Mouse (Mus musculus): ENCODE measurements around the gene Nek4. TPM values are rescaled to one million over a fixed set of nuclear protein-coding genes. Genes with fewer than 3 reads are reported as not detected.

Nek4 gene
- polyA plus RNA-seq, 1 experiment from 2014 or later, result 9.5 TPM

DNA sequence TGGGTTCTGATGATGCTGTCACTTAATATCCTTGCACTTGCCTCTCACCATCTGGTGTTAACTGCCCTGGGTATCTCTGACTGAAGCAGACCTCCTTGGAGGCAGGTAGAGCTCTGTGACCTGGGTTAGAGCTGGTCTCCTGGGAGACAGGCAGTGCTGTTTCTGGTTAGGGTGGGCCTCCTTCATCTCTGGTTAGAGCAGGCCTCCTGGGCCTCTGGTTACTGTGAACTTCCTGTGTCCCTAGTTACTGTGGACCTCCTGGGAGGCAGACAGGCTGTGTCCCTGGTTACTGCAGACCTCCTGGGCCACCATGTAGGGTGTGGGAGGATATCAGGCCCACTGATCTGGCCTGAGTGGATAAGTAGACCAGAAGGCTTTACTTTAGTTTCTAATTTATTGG, 45.2 kb downstream of the Nek4 start:
- no peak for ATAC-seq
- Histone ChIP-seq H3K4me1 (replicated peaks) (no peaks in the 10 kb centered on the region), H3K27ac (no peak overlapping the region)

DNA sequence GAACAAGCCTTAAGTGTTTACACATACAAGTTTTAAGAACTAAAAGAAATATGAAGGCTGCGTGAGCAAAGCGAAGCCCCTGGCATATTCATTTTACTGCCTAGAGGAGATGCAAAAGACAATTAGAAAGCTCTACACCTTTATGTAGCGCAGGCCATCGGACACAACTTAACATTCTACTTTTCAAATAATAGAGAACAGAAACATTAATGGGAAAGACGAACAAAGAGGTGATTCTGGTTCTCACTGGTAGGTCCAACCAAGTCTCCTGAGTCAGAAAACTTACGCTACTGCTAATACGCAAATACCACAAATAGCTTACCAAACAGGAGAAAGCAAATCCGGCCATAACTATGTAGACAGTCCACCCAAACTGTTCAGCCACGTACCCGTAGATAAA, 49.2 kb downstream of the Nek4 start:
- H3K36me3 ChIP-seq, result no peaks in the 10 kb centered on the region

More for the DNA sequence above, 45.2 kb downstream of the Nek4 start:
- no peak overlapping the region for H3K9ac ChIP-seq
- no peaks in the 10 kb centered on the region for H3K36me3 ChIP-seq
- H3K4me3 ChIP-seq (replicated peaks), result no peak overlapping the region
- no peaks in the 10 kb centered on the region for H3K9me3 ChIP-seq
- no peaks in the 10 kb centered on the region for H3K27me3 ChIP-seq (replicated peaks)
- no peak overlapping the region for H3K4me2 ChIP-seq (replicated peaks)

DNA sequence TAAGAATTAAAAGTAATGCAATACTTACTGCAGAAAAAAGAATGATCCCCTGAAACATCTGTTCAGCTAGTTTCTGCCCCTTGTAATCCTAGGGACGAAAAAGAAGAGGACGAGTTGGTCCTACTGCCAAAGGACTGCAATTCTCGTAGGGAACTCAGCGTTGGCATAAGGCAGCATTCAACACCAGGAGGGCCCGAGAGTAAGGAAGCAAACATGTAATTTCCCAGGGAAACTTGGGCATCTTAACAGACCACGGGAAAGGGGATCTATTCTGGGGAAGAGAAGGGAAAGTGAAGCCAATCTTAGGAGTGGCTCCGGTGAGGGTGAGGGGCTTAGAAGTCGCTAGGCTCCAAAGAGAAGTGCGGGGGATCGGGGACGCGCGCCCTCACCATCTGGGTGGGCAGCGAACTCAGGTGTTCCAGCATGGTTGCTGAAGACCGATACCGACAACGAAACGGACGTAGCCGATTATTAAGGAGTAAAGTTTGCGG, 49.7 kb downstream of the Nek4 start:
- Histone ChIP-seq H3K4me1 (replicated peaks) (peaks cover 2% of the 10 kb centered on the region; the same call in 1 of the 2 replicates), H3K27ac (peak overlapping the region; percentile 94), H3K36me3 (no peaks in the 10 kb centered on the region), H3K9ac (peak overlapping the region; percentile 96), H3K9me3 (no peaks in the 10 kb centered on the region), H3K27me3 (replicated peaks) (no peaks in the 10 kb centered on the region), H3K4me3 (replicated peaks) (peak overlapping the region; percentile 67), H3K4me2 (replicated peaks) (peak overlapping the region; percentile 75)
- WGBS, result 0% methylated on average over 21 of the region's 21 CpGs
- peak; percentile 29 for ATAC-seq

More for the DNA sequence above, 49.2 kb downstream of the Nek4 start:
- H3K4me2 ChIP-seq (replicated peaks), result peak overlapping the region; percentile 75
- peak overlapping the region; percentile 96 for H3K9ac ChIP-seq
- H3K27ac ChIP-seq, result 0 out of 2 replicates have a peak overlapping the region, but pooled peaks have one; percentile 94
- peaks cover 2% of the 10 kb centered on the region; the same call in 1 of the 2 replicates for H3K4me1 ChIP-seq (replicated peaks)
- 52% methylated on average over 10 of the region's 10 CpGs for WGBS
- ATAC-seq, result no peak
- H3K4me3 ChIP-seq (replicated peaks), result peak overlapping the region; percentile 67
- H3K27me3 ChIP-seq (replicated peaks), result no peaks in the 10 kb centered on the region
- H3K9me3 ChIP-seq, result no peaks in the 10 kb centered on the region

DNA sequence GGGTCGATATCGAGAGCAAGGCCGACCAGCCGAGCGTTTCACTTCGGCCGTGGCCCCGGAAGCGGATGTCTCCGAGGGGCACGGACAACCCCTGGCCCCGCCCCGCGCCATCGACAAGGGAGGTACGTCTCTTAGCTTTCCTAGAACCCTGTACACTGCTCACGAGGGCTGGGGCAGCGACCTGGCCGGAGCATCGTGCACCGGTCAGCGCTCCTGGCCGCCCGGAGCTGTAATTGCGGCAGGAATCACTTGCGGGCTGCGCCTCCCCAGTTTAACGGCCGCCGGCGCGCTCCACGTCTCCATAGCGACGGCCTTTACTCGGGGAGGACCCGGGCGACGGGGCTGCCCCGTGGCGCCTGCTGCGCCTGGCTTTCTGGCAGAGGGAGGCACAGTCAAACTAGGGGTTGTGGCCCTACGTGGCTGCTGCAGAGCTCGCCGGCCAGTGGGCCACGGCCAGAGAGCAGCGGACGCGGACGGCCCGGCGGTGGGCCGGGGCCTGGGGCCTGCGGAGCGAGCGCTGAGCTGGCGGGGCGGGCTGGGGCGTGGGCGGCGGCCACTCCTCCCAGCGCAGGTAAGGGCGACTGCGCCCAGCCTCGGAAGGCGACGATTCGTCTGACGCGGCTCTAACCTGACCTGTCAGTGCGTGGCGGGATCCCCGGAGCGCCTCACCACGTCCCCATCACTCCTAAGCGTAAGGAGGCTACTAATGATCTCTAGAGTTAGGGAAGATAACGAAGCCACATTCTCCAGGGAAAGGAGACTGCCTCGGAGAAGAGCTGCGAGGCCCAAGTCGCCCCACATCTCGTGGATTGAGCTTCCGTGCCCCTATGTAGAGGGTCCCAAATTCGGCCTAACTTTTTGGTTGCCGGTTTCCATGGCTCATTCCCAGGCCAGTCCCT, 50.4 kb downstream of the Nek4 start, which contains the start of the genes Glt8d1 and Spcs1:
Gene Glt8d1, plus strand, starts transcription at position 94 of the 899 bp plus-strand sequence.
Gene Spcs1, minus strand, starts transcription at position 366 of the 899 bp plus-strand sequence.
- Histone ChIP-seq H3K9me3 (no peaks in the 10 kb centered on the region), H3K27me3 (replicated peaks) (no peaks in the 10 kb centered on the region), H3K4me2 (replicated peaks) (peak within 1 kb of the TSS; percentile 75), H3K4me1 (replicated peaks) (peaks cover 2% of the 10 kb centered on the region; the same call in 1 of the 2 replicates), H3K4me3 (replicated peaks) (peak within 1 kb of the TSS; percentile 67), H3K36me3 (no peaks in the 10 kb centered on the region), H3K9ac (peak within 1 kb of the TSS; percentile 96), H3K27ac (peak within 1 kb of the TSS; percentile 94)
- WGBS, result under 1% methylated on average over 84 of the region's 84 CpGs
- ATAC-seq, result peak; percentile 96

DNA sequence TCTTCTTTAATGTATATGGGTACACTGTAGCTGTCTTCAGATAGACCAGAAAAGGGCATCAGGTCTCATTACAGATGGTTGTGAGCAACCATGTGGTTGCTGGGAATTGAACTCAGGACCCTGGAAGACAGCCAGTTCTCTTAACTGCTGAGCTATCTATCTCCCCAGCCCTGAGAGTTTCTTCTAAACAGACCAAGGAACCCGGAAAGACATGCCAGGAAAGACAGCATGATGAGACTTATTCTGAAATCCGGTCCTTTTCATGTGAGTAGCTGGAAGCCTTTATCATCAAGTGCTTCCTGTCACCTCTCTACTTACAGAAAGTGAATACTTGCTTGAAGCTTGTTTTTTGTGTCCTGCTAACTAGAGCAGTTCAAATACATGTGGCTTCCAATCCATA, 53.4 kb downstream of the Nek4 start:
- Histone ChIP-seq H3K4me1 (replicated peaks) (peaks cover 2% of the 10 kb centered on the region; the same call in 1 of the 2 replicates), H3K4me2 (replicated peaks) (no peak overlapping the region), H3K27me3 (replicated peaks) (no peaks in the 10 kb centered on the region), H3K27ac (no peak overlapping the region), H3K9me3 (no peaks in the 10 kb centered on the region), H3K9ac (no peak overlapping the region), H3K36me3 (0 out of 2 replicates have a peak, but pooled peaks cover 3% of the 10 kb centered on the region), H3K4me3 (replicated peaks) (no peak overlapping the region)
- 68% methylated on average over 2 of the region's 2 CpGs for WGBS
- ATAC-seq, result no peak

DNA sequence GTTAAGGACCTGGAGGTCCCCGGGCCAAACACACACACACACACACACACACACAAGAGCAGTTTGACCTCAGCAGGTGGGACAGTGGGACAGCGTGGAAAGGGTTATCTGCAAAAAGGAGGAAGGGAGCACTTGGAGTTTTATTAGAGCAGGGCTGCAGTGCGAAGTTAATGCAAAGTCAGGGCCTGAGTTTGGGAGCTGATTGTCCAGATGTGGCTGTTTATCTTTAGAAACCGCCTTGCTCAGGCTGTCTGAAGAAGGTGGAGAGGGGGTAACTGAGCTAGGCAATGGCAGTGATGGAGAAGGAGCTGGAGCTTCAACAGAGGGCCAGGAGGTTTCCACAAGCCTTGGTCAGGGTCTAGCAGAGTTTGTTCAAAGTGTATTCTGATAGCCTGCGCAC, 55.6 kb downstream of the Nek4 start:
- Histone ChIP-seq H3K4me3 (replicated peaks) (no peak overlapping the region), H3K9ac (no peak overlapping the region), H3K27ac (no peak overlapping the region), H3K4me2 (replicated peaks) (no peak overlapping the region), H3K9me3 (no peaks in the 10 kb centered on the region), H3K4me1 (replicated peaks) (peaks cover 2% of the 10 kb centered on the region; the same call in 1 of the 2 replicates), H3K27me3 (replicated peaks) (no peaks in the 10 kb centered on the region), H3K36me3 (peaks cover 17% of the 10 kb centered on the region; the same call in 1 of the 2 replicates)
- no peak for ATAC-seq
- 59% methylated on average over 5 of the region's 5 CpGs for WGBS

DNA sequence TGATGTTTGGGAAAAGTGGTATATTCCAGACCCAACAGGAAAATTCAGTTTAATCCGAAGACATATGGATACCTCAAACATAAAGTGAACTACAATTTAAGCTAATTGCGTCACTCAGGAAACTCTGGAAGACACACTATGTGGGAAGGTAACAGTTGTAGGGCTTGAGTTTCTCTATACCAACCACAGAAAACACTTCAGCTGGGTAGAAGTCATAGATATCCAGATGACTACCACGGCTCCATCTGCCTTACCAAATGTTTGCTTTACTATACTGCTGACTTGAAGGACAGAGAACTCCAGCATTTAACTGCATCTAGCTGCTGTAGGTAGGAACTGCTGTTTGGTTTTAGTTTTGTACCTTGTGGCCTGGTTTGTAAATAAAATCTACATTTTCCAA, 60.4 kb downstream of the Nek4 start:
- Histone ChIP-seq H3K9me3 (no peaks in the 10 kb centered on the region), H3K9ac (no peak overlapping the region), H3K36me3 (peaks cover 37% of the 10 kb centered on the region), H3K4me1 (replicated peaks) (no peaks in the 10 kb centered on the region), H3K27ac (no peak overlapping the region), H3K4me3 (replicated peaks) (no peak overlapping the region), H3K27me3 (replicated peaks) (no peaks in the 10 kb centered on the region), H3K4me2 (replicated peaks) (no peak overlapping the region)
- 93% methylated on average over 3 of the region's 3 CpGs for WGBS
- ATAC-seq, result no peak

DNA sequence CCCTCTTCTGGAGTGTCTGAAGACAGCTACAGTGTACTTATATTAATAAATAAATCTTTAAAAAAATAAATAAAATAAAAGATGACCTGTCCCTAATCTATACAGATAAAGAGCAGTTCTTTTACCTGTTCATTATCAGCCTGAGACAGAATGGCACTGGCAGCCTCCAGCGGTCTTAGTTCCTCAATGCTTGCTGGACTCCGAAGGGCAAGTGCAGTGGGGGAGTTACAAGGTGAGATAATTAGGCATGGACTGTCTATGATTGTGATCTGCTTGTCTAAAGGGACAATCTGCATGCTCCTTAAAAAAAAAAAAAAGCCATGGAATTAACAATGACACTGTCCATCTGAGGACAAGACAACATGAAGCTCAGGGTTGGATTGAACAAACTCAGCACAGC, 62.8 kb downstream of the Nek4 start:
- H3K27me3 ChIP-seq (replicated peaks), result no peaks in the 10 kb centered on the region
- no peak for ATAC-seq
- H3K27ac ChIP-seq, result no peak overlapping the region
- peaks cover 35% of the 10 kb centered on the region for H3K36me3 ChIP-seq
- 96% methylated on average over 2 of the region's 2 CpGs for WGBS
- H3K9ac ChIP-seq, result no peak overlapping the region
- no peaks in the 10 kb centered on the region for H3K4me1 ChIP-seq (replicated peaks)
- no peak overlapping the region for H3K4me3 ChIP-seq (replicated peaks)
- no peaks in the 10 kb centered on the region for H3K9me3 ChIP-seq
- no peak overlapping the region for H3K4me2 ChIP-seq (replicated peaks)

DNA sequence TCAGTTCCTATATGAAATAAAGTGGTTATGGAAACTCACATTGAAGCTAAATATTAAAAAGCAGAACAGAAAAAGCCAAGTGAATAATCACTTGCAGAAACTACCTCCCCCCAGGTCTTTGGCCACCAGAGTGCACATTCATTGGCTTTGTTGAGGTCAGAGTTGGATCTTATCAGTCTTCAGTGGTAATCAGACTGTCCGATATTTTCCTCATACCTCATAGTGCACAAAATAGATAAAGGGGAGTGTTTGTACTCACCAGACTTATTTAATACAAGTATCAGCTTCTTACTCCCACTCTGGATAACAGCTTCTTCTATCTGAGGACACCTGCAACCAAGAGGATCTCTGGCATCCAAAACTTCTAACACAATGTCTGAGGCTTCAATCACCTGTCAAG, 64.9 kb downstream of the Nek4 start:
- Histone ChIP-seq H3K9me3 (no peaks in the 10 kb centered on the region), H3K9ac (no peak overlapping the region), H3K27ac (no peak overlapping the region), H3K4me3 (replicated peaks) (no peak overlapping the region), H3K4me1 (replicated peaks) (no peaks in the 10 kb centered on the region; the same call in 1 of the 2 replicates), H3K4me2 (replicated peaks) (no peak overlapping the region), H3K36me3 (peaks cover 27% of the 10 kb centered on the region), H3K27me3 (replicated peaks) (no peaks in the 10 kb centered on the region)
- 67% methylated on average over 1 of the region's 1 CpGs for WGBS
- ATAC-seq, result no peak

DNA sequence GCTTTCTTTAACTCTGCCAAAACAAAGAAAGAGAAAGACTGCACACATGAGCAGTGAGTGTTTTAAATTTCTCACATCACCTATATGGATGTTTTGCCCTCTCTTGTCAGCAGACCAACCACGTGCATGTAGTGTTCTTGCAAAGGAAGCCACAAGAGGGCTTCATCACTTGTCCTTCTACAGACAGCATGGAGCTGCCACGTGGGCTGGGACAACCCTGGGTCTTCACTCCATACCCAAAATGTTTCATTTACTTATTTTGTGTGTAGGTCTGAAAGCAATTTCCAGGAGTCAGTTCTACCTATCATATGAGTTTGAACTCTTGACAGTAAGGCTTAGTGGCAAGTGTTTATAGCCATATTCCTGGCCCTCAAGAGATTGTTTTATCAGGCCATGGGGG, 66.7 kb downstream of the Nek4 start:
- H3K4me2 ChIP-seq (replicated peaks), result peak overlapping the region; percentile 64
- H3K27ac ChIP-seq, result no peak overlapping the region
- H3K4me1 ChIP-seq (replicated peaks), result no peaks in the 10 kb centered on the region; the same call in 1 of the 2 replicates
- peak overlapping the region; percentile 96 for H3K9ac ChIP-seq
- WGBS, result 1% methylated on average over 2 of the region's 2 CpGs
- no peaks in the 10 kb centered on the region for H3K9me3 ChIP-seq
- peak overlapping the region; percentile 68 for H3K4me3 ChIP-seq (replicated peaks)
- H3K27me3 ChIP-seq (replicated peaks), result no peaks in the 10 kb centered on the region
- peaks cover 15% of the 10 kb centered on the region for H3K36me3 ChIP-seq
- no peak for ATAC-seq

DNA sequence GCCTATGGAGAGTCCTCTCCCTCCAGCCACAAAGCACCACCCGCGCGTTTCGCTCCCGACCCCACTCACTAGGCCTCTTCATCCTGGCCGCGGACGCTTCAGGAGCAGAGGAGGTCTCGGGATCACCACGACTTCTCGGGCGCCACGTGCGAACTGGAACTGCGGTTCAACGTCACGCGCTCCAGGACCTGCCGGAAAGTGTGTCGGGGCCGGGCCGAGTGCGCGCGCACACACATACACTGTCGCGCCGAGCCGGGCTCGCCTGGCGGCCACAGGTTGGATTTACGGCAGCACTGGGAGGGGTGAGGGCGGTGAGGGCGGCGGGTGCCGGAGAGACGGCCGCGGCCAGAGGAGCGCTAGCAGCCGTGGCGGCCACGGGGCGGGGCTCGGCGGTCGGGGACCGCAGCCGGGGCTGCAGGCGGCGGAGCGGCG, 67.7 kb downstream of the Nek4 start, which contains the start of the genes Pbrm1 and Gnl3:
Gene Pbrm1, plus strand, starts transcription at position 279 of the 432 bp plus-strand sequence.
Gene Gnl3, minus strand, starts transcription at position 293 of the 432 bp plus-strand sequence.
- H3K27me3 ChIP-seq (replicated peaks), result no peaks in the 10 kb centered on the region
- peak within 1 kb of the TSS; percentile 68 for H3K4me3 ChIP-seq (replicated peaks)
- peak within 1 kb of the TSS; percentile 96 for H3K9ac ChIP-seq
- peak within 1 kb of the TSS; percentile 64 for H3K4me2 ChIP-seq (replicated peaks)
- WGBS, result under 1% methylated on average over 52 of the region's 53 CpGs
- H3K9me3 ChIP-seq, result no peaks in the 10 kb centered on the region
- H3K27ac ChIP-seq, result peak within 1 kb of the TSS; percentile 98
- peaks cover 11% of the 10 kb centered on the region for H3K36me3 ChIP-seq
- no peaks in the 10 kb centered on the region; the same call in 1 of the 2 replicates for H3K4me1 ChIP-seq (replicated peaks)
- ATAC-seq, result peak; percentile 93
